Mouse (Mus musculus) brain, adult 2 months (tissue): ENCODE data around the gene Psmg4.

Experiments
- DNase-seq: peaks from one replicate; pipeline ENCODE4 v3.0.0; 2011; ENCODE audit warnings: low read depth, low spot score

Gene Psmg4

GRCm38 (mm10) chr13:34195676-34196075 is 32.9 kb downstream of the Psmg4 start:
- DNase-seq: peak; percentile 79

DNA sequence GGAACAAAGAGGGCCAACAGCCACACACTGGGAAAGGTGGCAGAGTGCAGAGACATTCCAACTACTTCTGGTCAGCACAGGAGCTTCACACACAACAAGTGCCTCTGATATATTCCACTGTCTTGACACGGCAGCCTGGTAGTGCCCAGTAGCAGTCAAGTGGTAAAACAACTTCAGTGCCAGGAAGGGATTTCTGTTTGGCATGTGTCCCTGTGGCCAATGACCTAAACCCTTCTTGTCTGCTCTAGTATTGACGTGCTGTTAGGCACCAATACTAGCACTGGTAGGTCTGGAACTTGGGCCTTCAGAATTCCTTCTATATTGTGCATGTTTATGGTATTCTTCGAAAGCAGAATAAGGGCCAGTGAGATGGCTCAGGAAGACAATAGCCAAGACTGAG is 42.5 kb downstream of the Psmg4 start:
- DNase-seq: no peak

- DNase-seq: no peak
Observed at GRCm38 (mm10) chr13:34207714-34208470, 45.1 kb downstream of the Psmg4 start.

DNA sequence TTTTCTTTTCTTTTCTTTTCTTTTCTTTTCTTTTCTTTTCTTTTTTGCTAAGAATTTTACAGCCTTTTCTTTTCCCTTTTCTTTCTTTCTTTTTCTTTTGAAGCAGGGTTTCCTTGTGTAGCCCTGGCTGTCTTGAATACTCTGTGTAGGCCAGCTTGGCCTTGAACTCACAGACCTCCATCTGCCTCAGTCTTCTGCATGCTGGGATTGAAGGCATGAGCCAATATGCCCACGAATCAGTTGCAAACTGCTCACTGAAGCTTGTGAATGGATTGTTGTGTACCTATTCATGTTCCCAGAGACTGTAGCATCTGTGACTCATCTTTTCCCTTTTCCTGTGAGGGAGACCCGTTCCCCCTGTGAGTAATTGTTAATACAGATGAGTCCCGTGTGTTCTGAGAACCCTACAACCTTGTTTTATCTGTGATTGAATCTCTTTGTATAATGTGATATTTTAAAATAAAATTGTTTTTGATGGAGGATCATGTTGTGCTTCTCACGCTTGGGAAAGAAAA is 48.6 kb downstream of the Psmg4 start:
- peak; percentile 47 for DNase-seq

GRCm38 (mm10) chr13:34212735-34213212 is 50.0 kb downstream of the Psmg4 start:
- DNase-seq: no peak

DNA sequence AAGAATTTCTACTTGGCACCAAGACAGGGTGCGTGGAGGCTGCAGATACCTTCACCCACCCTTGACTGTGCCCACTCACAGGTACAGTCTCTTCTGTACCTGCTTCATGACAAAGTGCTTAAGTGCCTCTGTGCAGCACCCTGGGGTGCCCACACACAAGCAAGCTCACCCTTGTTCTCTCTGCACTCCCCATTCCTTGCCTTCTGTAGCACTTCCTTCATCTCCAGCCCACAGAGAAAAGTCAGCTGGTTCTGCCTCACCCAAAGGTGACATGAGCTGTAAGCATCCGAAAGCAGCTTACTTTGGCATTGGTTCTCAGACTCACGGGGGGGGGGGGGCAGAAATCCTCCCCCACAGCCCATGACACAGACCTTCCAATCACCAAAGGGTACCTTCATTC is 52.1 kb downstream of the Psmg4 start:
- DNase-seq: peak; percentile 80

DNA sequence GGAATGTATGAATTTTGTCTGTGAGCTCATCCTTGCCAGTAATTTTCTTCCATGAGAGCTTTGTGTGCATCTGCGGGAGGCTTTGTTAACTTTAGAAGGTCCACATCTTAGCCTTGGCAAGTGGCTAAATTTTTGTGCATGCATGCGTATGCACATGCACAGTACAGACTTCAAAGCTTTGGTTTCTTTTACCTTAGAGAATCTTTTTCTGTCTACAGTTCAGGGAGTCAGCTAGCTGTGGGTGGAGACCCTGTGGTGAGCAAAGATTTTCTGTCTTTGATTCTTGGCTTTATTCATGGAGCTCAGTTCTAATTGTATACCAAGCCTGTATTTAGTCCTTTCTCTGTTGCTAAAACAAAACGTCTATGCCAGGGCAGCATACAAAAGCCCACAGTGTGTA is 56.0 kb downstream of the Psmg4 start:
- peak; percentile 32 for DNase-seq

DNA sequence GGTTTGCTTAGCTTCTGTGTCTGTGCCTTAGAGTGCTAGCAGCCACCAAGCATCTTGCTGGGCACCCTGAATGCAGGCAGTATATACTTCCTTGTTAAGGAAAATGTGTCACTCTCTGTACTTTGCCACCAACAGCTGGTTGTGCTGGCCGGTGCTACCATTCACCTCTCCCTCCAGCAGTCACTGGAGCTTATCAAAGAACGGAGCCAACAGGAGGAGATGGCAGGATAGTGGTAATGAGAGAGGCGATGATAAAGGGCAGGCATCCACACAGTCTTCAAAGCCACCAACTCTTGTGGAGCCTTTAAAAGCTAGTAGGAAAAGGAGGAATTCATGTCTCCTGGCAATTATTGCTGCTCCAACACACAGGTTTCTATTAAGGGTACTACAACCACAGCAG is 57.0 kb downstream of the Psmg4 start:
- no peak for DNase-seq

- peak; percentile 83 for DNase-seq
Observed at GRCm38 (mm10) chr13:34222985-34223384, 60.2 kb downstream of the Psmg4 start.

- peak; percentile 53 for DNase-seq
Observed at GRCm38 (mm10) chr13:34226940-34227339, 64.2 kb downstream of the Psmg4 start.
